Mouse (Mus musculus) CH12.LX (cell line): Measurements from ENCODE around the gene Gm11127. TPM values are rescaled to one million over a fixed set of nuclear protein-coding genes. Genes with fewer than 3 reads are reported as not detected.
"Not testable (repeated sequence)": the region's sequence is repeated elsewhere in the genome, so short reads cannot be mapped to it uniquely, and the experiment has no call there.

Experiments
- DNase-seq: peaks from one replicate; pipeline ENCODE4 v3.0.0-alpha.2; 2013; ENCODE audit errors: extremely low read depth
- H3K27ac ChIP-seq: 2 replicates; pipeline ENCODE4 v1.5.1; 2012; ENCODE audit warnings: low read depth, mild to moderate bottlenecking, control low read depth, moderate library complexity; ENCODE audit not compliant: insufficient read depth
- H3K27me3 ChIP-seq: replicated peaks from 2 replicates; pipeline ENCODE3; 2012; ENCODE audit warnings: inconsistent platforms
- H3K36me3 ChIP-seq, 2 experiments: replicated peaks in 1 of 2; 2 replicates each; pipeline versions ENCODE3 to v1.6.1; 2012; ENCODE audit warnings: inconsistent platforms in 1 of 2, low read length in 1 of 2, mild to moderate bottlenecking in 1 of 2, mixed read lengths in 1 of 2, moderate library complexity in 1 of 2; ENCODE audit not compliant: control insufficient read depth in 1 of 2, insufficient read depth in 1 of 2
- H3K4me1 ChIP-seq, 2 experiments: 2 replicates each; pipeline ENCODE4 v1.6.1; 2012; ENCODE audit warnings: inconsistent platforms in 1 of 2, moderate library complexity in 1 of 2; ENCODE audit not compliant: insufficient read depth in 2 of 2, control insufficient read depth in 1 of 2
- H3K4me2 ChIP-seq: 2 replicates; pipeline ENCODE4 v1.6.1; 2012; ENCODE audit warnings: low read depth, mild to moderate bottlenecking, control low read depth; ENCODE audit not compliant: poor library complexity, insufficient read depth, severe bottlenecking
- H3K4me3 ChIP-seq, 3 experiments: fragments of 150-350 bp in 1 of 3; sonication (generic) in 1 of 3; replicated peaks in 1 of 3; 2 replicates each; pipeline versions ENCODE3 to v1.5.1; 2011 to 2012; ENCODE audit warnings: low read depth in 2 of 3, low read length in 2 of 3, mild to moderate bottlenecking in 2 of 3, moderate library complexity in 2 of 3, control low read depth in 1 of 3, improper control_type of control experiment in 1 of 3, inconsistent platforms in 1 of 3, mixed read lengths in 1 of 3; ENCODE audit not compliant: poor library complexity in 1 of 3
- H3K79me2 ChIP-seq: replicated peaks from 2 replicates; pipeline ENCODE4 v1.6.1; 2012; ENCODE audit warnings: mild to moderate bottlenecking, moderate library complexity; ENCODE audit not compliant: control insufficient read depth, poor library complexity, insufficient read depth, severe bottlenecking; ENCODE audit errors: extremely low read depth
- H3K9ac ChIP-seq: 2 replicates; pipeline ENCODE4 v1.6.1; 2012; ENCODE audit warnings: low read depth, mild to moderate bottlenecking, control low read depth, moderate library complexity; ENCODE audit not compliant: insufficient read depth
- H3K9me3 ChIP-seq: replicated peaks from 2 replicates; pipeline ENCODE3; 2012; ENCODE audit warnings: low read length, inconsistent platforms, mixed read lengths
- CTCF ChIP-seq, 2 experiments: IDR thresholded peaks in 1 of 2; conservative IDR thresholded peaks in 1 of 2; 2 replicates each; pipeline ENCODE4 v1.5.1; 2011 to 2012; ENCODE audit warnings: low read depth in 2 of 2, low read length in 2 of 2, improper control_type of control experiment in 1 of 2, inconsistent platforms in 1 of 2, mild to moderate bottlenecking in 1 of 2, moderate library complexity in 1 of 2
- ETS1 ChIP-seq: conservative IDR thresholded peaks from 2 replicates; pipeline ENCODE4 v1.6.1; 2012; ENCODE audit warnings: low read depth, mild to moderate bottlenecking, inconsistent platforms, low read length, improper control_type of control experiment, moderate library complexity
- GABPA ChIP-seq: IDR thresholded peaks from 2 replicates; pipeline ENCODE4 v1.6.1; 2012; ENCODE audit warnings: low read depth, low read length, improper control_type of control experiment, inconsistent platforms; ENCODE audit not compliant: insufficient replicate concordance
- JUN ChIP-seq: IDR thresholded peaks from 2 replicates; pipeline ENCODE4 v1.6.1; 2011; ENCODE audit warnings: low read depth, mild to moderate bottlenecking, low read length, improper control_type of control experiment, moderate library complexity; ENCODE audit not compliant: insufficient read depth
- KAT2A ChIP-seq: IDR thresholded peaks from 2 replicates; pipeline ENCODE4 v1.6.1; 2012; ENCODE audit warnings: low read length, improper control_type of control experiment, inconsistent platforms; ENCODE audit not compliant: insufficient replicate concordance
- MYC ChIP-seq: IDR thresholded peaks from 2 replicates; pipeline ENCODE4 v1.6.1; 2011; ENCODE audit warnings: low read depth, mild to moderate bottlenecking, improper control_type of control experiment, low read length
- POLR2A ChIP-seq: IDR thresholded peaks from 2 replicates; pipeline ENCODE4 v1.6.1; 2011; ENCODE audit warnings: low read depth, mild to moderate bottlenecking, improper control_type of control experiment, low read length
- POLR2AphosphoS2 ChIP-seq: IDR thresholded peaks from 2 replicates; pipeline ENCODE4 v1.6.1; 2011; ENCODE audit warnings: low read depth, low read length, improper control_type of control experiment
- RAD21 ChIP-seq: IDR thresholded peaks from 2 replicates; pipeline ENCODE4 v1.6.1; 2011; ENCODE audit warnings: low read depth, mild to moderate bottlenecking, low read length, improper control_type of control experiment, moderate library complexity
- SMC3 ChIP-seq: IDR thresholded peaks from 2 replicates; pipeline ENCODE4 v1.6.1; 2011; ENCODE audit warnings: low read depth, low read length, improper control_type of control experiment
- dilution Hi-C: fragments of 300-500 bp; cut with MboI; formaldehyde crosslinking; loops from 2 replicates; pipeline ENCODE4 v1.14.3; 2020; ENCODE audit warnings: low sequenced_read_pairs; ENCODE audit not compliant: extremely low pct_unique_long_range_greater_than_20kb, extremely low pct_ligation_motif_present
- in situ Hi-C: fragments of 300-500 bp; cut with MboI; formaldehyde crosslinking; loops from 3 replicates; pipeline ENCODE4 v1.14.3; 2019; ENCODE audit warnings: low sequenced_read_pairs, low pct_ligation_motif_present, low pct_unique_long_range_greater_than_20kb, mixed read lengths
- polyA plus RNA-seq: library from polyadenylated mRNA; unstranded; fragments of >175 nt; gene quantifications from 2 replicates; pipeline ENCODE4 v1.2.1, GENCODE M21; 2012; ENCODE audit warnings: low read depth; ENCODE audit not compliant: insufficient read length
- total RNA-seq, 2 experiments: library from RNA; depleted of rRNA; stranded (reverse); fragments of 300-350 nt in 1 of 2; fragments of >200 nt in 1 of 2; gene quantifications; 2 replicates each; pipeline ENCODE4 v1.2.3; 2012 to 2014

Gm11127 gene
- total and polyA plus RNA-seq, 3 experiments = 0.27 to 25.1 (median 2.0) TPM

DNA sequence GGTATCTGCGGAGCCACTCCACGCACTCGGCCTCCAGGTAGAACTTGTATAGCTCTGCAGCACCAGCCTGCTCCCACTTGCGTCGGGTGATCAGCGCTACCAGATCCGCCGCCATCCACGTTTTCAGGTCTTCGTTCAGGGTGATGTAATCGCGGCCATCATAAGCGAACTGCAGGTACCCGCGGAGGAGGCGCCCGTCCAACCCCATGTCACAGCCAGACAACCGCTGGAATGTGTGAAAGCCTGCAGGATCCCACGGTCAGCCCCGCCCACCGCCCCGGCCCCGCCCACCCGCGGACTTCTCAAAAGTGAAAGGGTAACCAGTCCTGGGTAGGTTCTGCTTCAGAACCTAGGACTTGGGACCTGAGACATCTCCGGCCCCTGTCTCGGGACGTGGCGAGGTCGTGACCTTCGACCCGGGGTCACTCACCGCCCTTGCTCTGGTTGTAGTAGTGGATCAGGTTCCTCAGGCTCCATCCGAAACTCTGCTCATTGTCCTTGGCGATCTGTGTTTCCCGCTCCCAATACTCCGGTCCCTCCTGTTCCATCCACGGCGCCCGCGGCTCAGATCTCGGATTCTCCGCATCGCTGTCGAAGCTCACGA, 25.2 kb upstream of the Gm11127 start:
- Histone ChIP-seq H3K79me2 (no peaks in the 10 kb centered on the region), H3K9ac (peak overlapping the region; percentile 48; the same call in 1 of the 2 replicates), H3K27ac (no peak overlapping the region), H3K4me3 (peak overlapping the region; percentile 41 to 69 (median 48)), H3K9me3 (no peaks in the 10 kb centered on the region), H3K4me1 (peaks cover 2 to 4% of the 10 kb centered on the region in 2 experiments; a peak in 1 of 4 replicates), H3K36me3 (no peaks in the 10 kb centered on the region), H3K27me3 (peaks cover 9% of the 10 kb centered on the region), H3K4me2 (peak overlapping the region; percentile 68)
- dilution Hi-C loops (no loop called here), in situ Hi-C loops (loop anchor here (10.0 kb wide), 1 partner anchor 759 kb away; the partner anchor contains the start of gene H2-Q1)
- no peak for TF ChIP-seq POLR2AphosphoS2
- peak; percentile 18 for DNase-seq

DNA sequence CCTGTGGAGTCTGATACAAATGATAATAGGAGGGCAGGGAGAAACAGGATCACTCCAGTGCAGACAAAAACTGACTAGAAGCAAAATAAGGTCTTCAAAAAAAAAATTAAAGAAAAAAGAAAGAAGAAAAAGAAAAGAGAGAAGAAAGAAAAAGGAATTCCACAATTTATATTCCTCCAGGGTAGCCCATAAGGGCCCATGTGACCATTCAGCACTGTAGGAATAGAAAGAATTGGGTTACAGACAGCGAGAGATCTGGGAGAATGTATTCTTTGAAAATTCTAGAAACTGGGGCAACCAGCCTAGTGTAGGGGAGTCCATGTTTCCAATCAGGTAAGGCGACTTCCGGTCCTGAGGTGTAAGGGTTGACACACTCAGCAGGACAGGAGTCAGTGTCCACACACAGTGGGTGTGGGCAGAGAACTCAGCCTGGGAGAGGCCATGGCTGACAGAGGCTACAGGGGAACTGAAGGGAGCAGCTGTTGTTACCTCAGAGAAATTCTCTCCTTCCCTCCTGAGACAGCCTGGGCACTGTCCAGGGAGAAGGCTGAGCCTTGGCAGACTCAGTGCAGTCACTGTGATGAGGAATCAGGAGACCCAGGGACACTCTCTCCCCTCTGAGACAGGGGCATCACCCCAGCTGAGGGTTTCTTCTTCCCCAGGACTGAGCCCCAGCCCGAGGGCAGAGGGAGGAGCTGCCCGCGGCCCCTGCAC, 24.5 kb upstream of the Gm11127 start:
- H3K4me3 ChIP-seq, H3K4me1 ChIP-seq, dilution Hi-C loops, H3K9me3 ChIP-seq, DNase-seq, H3K36me3 ChIP-seq, H3K79me2 ChIP-seq, H3K9ac ChIP-seq, H3K4me2 ChIP-seq, H3K27ac ChIP-seq: not testable (repeated sequence)
- in situ Hi-C loops = loop anchor here (10.0 kb wide), 1 partner anchor 758 kb away; the partner anchor contains the start of gene H2-Q1
- peaks cover 11% of the 10 kb centered on the region for H3K27me3 ChIP-seq

DNA sequence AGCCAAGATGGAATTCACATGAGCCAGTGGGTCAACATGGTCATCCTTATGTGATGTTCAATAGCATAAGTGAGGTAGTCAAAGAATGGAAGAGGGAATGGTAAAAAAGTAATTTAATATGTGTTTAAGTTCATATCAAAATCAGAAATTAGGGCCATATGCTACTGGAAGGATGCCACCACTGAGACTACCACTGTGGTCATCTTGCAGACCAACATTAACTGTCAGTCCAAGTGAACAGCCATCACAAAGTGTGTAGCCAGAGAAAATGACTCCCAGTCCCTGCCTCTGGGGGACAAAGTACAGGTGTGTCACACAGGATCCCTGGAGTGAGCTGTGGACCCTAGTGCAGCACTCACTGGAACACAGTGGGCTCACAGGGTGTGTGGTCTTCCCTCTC, 23.7 kb upstream of the Gm11127 start:
- in situ Hi-C loops = loop anchor here (10.0 kb wide), 1 partner anchor 757 kb away; the partner anchor contains the start of gene H2-Q1
- H3K4me1 ChIP-seq, dilution Hi-C loops, H3K4me3 ChIP-seq, H3K27ac ChIP-seq, H3K9me3 ChIP-seq, DNase-seq, H3K79me2 ChIP-seq, H3K4me2 ChIP-seq, H3K36me3 ChIP-seq, H3K27me3 ChIP-seq, H3K9ac ChIP-seq: not testable (repeated sequence)

DNA sequence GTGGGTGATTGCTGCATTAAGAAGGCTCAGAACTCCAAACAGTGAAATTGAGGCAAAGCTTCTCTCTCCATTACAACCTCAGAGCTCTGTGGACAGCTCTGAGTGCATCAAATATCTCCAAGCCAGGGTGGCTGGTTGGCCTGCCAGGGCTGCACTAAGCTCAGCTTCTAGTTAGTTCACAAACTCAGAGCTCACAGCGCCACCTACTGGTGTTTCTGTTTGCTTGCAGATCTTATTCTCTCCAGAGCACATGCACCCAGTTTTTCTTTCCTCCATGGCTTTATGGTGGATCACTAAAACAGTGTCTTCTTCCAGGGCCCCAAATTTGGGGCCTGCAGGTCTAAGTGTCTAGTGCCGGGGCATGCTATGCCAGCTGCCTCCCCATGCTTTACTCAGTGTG, 2.7 kb upstream of the Gm11127 start:
- Histone ChIP-seq H3K79me2 (no peaks in the 10 kb centered on the region), H3K4me2 (no peak overlapping the region), H3K27me3 (peaks cover 11% of the 10 kb centered on the region), H3K27ac (no peak overlapping the region), H3K36me3 (no peaks in the 10 kb centered on the region), H3K9me3 (no peaks in the 10 kb centered on the region), H3K9ac (no peak overlapping the region), H3K4me3 (no peak overlapping the region), H3K4me1 (no peaks in the 10 kb centered on the region)
- DNase-seq = peak; percentile 92
- no peak for TF ChIP-seq JUN
- no peak for TF ChIP-seq ETS1
- peak; percentile 80 for TF ChIP-seq SMC3
- TF ChIP-seq KAT2A = no peak
- no peak for TF ChIP-seq GABPA
- TF ChIP-seq RAD21 = peak; percentile 80
- peak; percentile 75 to 87 for TF ChIP-seq CTCF (conservative IDR thresholded peaks at IDR 0.05 in 1 of 2, IDR thresholded peaks at IDR 0.05 in 1 of 2; ENCODE audit: low read depth in 2 of 2, low read length in 2 of 2)
- peak; percentile 59; the same call in 1 of the 2 replicates for TF ChIP-seq MYC
- no peak for TF ChIP-seq POLR2A
- in situ Hi-C loops = loop anchor here (10.0 kb wide), 2 partner anchors 74 to 134 kb away; partner anchors contain the start of gene H2-T3
- dilution Hi-C loops = no loop called here

DNA sequence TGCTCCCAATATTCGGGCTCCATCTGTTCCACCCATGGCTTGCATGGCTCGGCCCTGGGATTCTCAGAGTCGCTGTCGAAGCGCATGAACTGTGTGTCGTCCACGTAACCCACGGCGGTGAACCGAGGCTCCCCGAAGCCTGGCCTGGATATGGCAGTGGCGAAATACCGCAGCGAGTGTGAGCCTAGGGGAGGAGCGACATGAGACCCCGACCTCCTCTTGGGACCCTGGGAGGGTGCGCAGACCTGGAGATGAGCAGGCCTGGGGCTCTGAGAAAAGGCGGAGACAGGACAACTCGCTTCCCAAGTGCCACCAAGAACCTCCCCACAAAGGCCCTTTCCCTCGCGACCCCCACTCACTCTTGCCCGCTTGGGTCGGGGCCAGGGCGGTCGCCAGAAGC, 244 bp downstream of the Gm11127 start:
- H3K9ac ChIP-seq, in situ Hi-C loops, H3K27ac ChIP-seq, dilution Hi-C loops, H3K36me3 ChIP-seq, H3K27me3 ChIP-seq, H3K79me2 ChIP-seq, H3K9me3 ChIP-seq, H3K4me3 ChIP-seq, DNase-seq, H3K4me1 ChIP-seq, H3K4me2 ChIP-seq: not testable (repeated sequence)
